Mouse (Mus musculus) cerebellum, adult 18-20 months (tissue): Measurements from ENCODE around the gene Eml6.
"Not testable (repeated sequence)": the region's sequence is repeated elsewhere in the genome, so short reads cannot be mapped to it uniquely, and the experiment has no call there.

Experiments
- DNase-seq, 2 experiments: peaks; one replicate each; pipeline ENCODE4 v3.0.0; 2021

Eml6 gene

DNA sequence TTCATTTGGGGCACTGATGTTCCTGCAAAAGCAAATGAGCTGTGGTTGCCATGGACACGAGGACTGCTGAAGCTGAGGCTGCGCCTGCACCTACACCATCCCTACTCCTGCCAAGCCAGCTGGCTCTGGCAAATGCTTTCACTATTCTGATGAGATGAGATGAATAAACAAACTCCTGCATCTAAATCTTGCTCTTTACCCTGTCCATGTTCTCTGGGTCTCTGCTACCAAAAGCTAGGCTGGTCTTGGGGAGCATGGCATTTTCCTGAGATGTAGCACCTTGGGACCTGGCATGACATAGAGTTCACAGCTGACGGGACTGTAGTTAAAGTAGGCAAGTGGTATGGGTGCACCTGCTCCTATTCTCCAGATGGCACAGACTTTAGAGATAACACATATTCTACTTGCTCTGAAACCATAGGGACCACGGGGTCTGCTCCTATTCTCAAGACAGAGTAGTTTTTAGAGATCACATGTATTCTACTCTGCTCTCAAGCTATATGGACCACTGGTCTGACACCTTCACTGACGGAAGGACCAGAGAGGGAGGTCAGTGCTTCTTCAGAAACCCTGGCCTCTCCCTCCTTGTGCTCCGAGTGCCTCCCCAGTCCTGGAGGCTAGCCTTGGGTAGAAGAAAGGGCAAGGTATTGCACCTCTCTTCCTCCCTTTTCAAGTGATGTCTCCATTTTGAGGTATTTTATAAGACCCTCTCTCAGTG is 236.8 kb downstream of the Eml6 start:
- peak; percentile 45 to 52 for DNase-seq

DNA sequence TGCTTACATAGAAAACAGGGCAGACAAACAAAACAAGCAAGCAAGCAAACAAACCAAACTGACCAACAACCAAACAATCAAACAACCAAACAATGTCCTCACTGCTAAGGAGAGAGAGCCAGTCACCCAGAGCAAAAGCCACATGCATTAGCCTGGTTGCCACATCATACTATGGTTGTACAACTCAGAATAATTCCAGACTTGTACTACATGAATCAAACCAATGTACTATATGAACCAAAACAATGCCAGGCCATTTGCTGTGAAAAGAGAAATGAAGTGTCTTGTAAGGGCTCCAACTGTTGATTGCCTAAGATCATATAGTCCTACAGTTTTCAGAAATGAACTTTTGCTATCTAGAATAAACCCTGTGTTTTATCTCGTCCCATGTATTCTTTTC is 237.3 kb downstream of the Eml6 start:
- DNase-seq = no peak

DNA sequence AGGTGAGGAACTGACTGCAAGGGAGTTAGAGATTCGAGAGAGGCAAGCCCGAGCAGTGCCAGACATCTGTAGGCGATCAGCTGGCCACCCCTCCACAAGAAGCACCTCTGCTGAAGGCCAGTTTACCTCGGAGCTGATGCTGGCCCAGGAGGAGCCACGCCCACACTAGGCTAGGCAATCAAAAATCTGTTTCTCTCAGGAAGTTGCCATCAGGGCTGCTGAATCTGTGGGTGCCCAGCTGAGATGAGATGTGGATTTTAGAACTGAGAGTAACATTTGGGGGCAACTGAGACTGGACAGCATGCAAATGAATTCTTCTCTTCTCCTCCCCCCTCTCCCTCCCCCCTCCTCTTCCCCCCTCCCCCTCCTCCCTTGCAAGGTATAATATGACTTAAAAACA is 238.4 kb downstream of the Eml6 start:
- DNase-seq = no peak

DNA sequence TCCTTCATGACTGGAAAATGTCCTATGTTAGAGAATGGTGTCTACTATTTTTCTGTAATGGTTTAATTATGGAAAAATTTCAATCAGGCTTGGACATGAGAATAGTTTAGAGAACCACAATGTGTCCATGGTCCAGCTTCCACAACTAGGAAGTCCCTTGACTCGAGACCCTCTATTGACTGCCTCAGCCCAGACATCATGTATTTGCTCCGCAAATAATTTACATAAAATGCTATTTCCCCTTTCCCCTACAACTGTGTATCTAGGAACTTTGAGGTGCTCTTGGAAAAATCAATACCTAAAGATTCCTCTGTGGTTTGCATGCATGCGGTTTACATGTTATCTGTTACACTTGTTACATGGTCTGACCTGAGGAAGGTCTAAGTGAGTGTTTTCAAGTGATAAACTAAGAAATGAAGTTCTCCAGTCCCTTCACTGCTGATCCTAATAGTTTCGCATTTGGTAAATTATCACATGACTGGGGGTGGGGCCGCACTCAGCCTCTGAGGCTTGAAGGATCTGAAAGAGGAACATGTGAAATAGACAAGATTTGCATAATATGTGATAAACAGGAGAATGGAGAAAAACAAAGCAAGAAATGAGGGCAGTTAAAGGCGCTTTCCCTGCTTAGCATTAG is 239.1 kb downstream of the Eml6 start:
- DNase-seq = no peak

DNA sequence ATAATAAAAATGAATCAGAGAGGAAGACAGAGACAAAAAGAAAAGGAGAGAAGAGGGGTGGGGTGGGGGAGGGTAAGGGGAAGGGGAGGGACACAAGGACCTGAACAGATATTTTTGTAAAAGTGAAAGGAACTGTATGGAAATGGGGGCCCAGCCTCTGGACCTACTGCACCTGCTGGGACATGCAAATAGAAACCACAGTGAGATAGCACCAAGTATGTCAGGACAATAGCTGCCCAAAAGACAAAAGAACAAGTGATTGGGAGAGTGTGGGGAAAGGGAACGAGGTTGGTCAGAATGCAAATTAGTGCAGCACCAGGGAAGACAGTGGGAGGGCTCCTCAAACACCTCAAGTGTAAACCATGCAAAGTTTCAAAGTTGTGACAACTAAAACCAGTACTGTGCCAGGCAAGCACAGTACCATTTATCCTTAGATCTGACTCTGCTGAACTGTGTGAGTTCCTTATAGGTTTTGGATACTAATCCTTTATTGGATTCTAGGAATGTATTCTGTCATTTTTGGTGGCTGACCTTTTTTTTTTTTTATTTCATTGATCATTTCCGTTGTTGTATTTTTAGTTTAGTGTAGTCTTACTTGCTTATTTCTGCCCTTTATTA is 246.3 kb downstream of the Eml6 start:
- no peak for DNase-seq

DNA sequence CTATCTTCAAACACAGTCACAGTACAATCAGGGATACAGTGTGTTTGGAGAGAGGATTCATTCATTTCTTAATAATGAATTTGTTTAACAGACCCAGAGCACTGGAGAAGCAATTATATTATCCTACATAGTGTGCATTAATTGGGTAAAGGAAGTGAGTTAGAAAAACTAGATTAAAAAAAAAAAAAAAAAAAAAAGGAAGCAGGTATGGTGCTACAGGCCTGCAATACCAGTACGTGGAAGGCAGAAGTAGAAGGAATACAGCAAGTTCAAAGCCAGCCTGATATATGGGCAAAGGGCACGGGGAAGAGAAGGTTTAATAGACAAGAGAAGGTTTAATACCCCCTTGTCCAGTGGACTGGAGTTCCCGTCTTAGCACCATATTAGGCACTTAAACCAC is 246.9 kb downstream of the Eml6 start:
- DNase-seq = no peak

DNA sequence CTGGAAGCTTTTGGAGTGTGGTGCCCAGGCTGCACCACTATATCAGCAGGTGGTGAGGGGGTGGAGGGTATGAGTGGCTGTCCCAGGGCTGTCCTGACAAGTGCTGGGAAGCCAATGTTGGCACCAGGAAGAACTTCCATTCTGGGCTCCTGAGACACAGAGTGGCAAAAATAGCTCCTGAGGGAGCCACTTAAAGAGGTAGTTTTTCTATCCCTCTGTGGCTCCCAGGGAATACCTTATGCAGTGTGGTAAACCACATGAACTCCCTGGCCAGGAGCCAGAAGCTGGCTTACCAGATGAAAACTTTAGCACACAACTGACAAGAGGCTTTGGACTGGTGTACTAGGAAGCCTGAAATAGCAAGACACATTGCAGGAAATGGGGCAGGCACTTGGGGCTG is 247.9 kb downstream of the Eml6 start:
- no peak for DNase-seq

DNA sequence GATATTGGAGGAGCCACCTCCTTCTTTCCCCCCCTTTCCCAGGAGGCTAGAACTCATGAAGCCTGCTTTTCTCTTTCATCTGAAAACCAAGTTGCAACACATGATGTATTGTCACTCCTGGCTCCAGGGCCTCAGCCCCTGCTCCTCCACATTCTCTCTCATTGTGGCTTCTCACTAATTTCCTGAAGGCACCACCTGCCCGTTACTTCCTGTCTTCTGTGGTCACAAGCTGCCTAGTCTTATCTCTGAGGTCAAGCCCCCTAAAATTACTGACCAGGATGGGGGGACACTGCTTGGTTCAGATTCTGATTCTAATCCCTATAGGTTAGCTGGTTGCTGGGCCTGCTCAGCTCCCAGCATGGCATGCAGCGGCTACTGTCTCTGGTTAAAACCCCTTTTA is 251.1 kb downstream of the Eml6 start:
- DNase-seq = no peak

DNA sequence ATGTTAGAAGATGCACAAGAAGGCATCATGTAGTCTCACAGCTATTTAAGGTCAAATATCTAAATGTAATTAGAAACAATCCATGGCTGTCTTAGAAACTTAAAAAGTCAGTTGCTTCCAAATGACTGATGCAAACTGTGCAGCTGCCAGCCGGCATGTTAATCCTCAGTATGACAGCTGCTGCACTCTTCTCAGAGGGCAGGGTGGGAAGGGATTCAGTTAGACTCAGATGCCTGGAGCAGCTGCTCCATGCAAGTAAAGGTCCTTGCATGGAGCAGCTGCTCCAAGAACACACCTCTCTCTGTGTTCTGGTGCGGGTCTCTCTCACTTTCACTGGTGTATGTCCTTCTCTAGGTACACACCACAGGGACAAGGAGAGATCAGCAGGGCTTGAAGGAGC is 251.5 kb downstream of the Eml6 start:
- no peak for DNase-seq

DNA sequence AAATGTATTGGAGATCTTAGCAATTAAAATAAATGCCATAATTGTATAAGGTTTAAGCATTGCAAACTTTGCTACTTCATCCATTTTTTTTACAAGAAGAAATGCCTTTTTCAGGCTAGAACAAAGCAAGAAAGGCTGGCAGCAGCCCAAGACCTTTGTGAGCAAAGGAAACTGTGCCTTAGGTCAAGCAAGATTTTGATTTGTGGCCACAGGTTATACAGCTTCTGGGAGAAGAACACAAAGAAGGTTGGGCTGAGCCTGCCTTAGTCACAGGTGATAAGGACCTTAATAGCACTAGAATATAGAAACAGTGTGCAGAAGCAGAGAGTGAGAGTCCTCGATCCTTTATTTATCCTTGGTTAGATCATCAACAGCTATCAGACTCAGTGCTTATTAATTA is 253.6 kb downstream of the Eml6 start:
- DNase-seq = no peak

DNA sequence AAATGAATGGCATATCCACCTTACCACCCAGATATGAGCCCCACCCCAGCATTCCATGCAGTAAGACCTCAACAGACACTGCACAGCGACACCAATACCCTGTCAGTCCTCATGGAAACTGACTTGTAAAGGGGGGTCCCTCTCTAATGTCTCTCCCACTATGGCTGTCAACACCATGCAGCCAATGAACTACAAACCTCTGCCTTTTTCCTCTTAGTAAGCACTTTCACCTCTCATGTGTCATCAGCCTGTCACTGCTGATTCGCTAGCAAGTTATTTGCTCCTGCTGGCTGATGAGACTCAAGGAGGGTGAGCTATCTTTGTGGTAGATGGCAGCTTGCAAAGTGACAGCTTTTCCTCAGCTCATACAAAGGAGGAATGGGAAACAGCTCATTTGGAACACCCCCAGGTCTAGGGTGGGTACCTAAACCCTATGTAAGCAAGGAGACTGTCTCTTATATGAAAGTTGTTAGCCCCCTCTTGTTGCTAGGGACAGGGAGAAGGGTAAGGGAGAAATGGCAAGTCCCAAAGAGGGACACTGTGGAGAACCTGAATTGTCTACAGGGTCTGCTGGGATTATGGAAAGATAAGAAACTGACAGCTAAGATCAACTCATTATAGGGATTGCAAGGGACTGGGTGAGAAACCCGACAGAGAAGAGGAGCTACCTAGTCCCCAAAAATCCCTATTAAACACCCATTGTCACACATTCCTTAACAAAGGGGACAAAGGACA is 255.0 kb downstream of the Eml6 start:
- DNase-seq = no peak

DNA sequence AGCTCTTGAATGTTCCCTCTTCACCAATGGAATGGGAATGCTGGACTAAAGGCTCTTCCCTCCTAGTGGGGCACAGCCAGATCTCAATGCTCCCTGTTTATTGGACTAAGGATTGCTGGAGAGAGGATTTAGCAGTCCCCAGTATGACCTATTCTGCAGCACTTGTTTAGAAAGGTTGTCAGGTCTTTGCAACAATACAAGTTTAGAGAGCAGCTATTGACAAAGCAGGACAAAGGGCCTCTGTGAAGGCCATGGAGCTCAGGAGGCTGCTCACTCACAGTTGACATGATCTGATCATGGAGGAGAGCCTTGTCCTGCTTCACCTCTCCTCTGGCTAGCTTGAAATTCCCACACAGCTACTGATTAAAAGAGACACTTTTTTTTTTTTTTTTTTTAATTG is 257.3 kb downstream of the Eml6 start:
- no peak for DNase-seq

DNA sequence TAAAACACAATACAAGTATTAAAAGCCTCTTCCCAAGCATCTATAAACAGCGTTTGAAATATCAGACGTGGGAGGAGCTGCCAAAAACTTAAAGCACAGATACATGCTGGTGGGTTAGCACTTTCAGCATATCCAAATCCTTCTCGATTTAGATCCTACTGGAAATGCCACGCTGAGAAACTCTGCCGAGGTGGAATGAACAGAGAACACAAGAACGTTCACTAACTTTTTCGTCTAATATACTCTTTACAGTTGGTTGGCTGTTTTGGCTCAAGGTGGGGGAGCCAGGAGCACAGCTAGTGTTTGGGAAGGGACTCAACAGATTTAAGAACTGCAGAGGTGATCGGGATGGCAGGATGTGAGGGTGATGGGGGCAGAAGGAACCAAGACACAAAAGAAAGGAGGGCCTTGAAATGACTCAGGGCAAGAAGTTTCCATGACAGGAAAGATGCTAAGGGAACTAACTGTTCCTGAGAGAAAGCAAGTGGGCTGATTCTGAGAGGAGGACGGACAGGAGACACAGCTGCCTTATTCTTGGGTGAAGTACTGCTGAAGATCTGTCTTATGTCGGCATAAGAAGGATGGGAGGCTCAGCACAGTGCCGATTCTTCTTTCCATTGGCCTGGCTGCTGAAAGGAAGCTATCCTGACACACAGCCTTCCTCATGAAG is 259.4 kb downstream of the Eml6 start:
- DNase-seq = no peak

DNA sequence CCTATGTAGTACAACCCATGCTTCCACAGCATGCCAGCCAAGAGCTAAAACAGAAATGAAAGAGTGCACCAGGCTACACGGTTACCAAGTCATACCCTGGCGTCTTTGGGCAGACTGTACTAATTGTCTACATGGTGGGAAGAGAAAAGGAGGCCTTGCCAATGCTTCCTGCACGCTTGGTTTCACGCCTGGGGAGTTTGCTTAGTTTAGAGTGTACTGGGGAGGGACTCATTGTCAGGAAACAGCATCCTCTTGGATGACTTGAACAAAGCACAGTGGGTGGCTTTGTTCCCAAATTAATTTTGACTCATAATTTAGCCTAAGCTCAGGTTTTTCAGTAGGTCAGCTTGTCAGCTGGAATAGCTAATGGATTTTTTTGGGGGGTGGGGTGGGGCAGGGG is 260.8 kb downstream of the Eml6 start:
- DNase-seq = peak; percentile 46 to 63

DNA sequence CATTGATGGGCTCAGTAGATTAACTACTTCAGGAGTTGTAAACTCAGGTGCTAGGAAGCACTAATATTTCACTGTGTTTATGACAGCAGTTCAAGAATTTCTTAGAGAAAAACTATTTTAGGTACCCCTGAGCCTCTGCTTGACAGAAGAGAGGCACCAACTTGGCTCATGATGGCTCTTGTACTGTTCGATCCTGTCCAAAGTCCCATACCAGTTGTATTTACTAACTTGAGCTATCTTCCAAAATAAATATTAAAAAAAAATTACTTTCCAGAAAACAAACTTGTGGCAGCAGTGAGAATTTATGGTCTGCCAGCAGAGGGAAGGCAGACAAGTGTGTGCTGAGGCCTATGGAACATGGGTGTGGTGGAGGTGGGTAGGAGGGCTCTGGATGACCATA is 263.1 kb downstream of the Eml6 start:
- DNase-seq = no peak

DNA sequence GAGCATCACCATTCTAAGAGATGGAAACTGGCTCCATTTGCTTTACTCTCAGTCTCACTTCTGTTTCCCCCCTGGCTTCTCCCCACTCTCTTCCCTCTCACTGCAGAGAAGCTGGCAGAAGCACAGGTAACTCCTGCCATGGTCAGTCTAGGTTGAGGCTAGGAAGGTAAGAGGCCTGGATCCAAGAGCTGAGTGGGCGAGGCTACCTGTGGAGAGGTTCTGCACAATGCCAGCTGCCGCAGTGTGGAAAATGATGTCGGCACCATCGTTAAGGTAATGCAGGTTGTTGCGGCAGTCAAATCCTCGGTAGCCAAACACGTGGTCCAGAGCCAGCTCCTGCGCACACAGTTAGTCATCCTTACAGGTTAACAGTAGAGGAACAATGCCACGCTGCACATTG is 264.4 kb downstream of the Eml6 start:
- peak; percentile 32 to 37 for DNase-seq

DNA sequence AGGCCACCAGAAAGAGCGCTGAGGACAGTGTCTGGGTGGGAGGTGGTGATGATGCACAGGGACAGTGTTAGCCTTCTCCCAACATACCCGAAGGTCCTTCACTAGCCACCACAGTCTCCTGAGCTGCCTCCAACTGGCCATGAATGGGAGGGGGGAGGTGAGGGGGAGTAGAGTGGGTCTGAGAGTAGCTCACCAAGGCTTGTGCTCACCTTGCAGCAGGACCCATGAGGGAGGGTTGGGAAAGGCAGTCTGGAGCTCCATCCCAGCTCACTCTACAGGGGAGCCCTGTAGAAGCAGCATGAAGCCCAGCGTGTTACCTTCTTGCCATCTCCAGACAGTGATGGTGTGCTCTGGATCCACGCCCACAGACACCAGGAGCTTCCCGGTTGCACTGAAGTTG is 267.2 kb downstream of the Eml6 start:
- no peak for DNase-seq

DNA sequence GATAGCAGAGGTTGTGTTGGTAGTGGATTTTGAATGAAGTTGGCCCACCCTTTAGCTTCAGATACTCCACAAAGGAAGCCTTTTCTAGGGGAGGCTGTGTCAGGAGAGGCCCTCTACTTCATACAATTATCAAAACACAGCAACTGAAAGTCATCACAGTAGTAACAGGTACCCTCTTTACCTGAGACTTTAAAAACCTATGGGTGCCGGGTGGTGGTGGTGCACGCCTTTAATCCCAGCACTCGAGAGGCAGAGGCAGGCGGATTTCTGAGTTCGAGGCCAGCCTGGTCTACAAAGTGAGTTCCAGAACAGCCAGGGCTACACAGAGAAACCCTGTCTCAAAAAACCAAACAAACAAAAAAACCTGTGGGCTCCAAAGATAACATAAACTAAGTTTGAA is 269.8 kb downstream of the Eml6 start:
- DNase-seq = not testable (repeated sequence)

DNA sequence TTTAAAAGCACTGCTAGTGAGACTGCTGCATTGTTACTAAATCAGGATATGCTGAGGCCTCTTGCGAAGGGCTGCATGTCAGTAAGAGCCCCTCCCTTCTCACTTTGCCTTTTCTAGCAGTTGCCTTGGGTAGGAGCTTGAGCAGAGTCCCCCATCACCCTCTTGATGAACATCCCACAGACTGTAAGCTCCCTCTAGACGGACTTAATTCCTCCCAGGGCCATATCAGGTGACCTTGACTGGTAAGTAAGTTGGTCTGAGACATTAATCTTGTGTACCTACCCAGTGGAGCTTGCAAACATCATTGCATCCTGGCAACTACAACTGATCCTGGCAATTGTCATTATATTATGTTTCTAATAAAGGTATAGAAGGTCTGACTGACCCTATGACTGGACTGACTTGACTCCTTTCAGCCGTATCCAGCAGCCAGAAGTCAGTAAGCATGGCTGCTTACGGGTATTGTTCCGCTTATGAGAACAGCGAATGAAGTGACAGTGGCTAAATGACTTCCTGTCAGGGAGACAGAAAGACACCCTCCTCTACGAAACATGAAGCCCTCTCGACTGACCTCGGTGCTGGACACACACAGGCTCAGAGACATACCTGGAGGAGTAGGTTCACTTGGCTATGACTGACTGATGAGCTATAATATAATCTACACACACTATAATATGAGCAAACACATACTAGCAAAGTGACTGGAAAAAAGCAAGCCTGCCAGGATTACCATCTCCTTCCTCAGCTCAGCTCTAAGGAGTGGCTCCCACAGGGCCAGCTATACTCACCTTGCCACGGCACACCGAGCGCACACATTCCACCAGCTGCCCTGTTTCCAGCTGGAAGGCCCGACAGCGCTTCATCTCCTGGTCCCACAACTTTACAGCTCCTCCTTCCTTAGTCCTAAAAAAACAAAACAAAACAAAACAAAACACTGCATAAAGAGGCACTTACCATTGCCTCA is 273.9 kb downstream of the Eml6 start:
- no peak for DNase-seq

DNA sequence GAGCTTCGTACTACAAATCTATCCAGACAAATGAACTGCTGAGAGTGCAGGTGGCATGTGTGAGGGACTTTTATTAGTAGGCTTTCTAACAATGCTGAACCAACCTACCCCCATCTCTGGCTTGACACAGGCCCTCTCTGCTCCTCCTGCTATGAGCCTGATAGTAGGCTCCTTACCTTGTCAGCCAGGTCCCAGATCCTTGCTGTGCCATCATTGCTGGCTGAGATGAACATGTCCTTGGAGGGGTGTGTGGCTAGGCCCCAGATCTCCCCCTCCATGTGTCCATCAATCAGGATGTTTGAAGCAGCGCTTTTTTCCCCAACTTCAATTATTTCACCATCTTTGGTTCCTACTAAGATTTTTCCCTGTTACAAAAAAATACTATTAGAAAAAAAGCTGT is 274.8 kb downstream of the Eml6 start:
- DNase-seq = no peak

DNA sequence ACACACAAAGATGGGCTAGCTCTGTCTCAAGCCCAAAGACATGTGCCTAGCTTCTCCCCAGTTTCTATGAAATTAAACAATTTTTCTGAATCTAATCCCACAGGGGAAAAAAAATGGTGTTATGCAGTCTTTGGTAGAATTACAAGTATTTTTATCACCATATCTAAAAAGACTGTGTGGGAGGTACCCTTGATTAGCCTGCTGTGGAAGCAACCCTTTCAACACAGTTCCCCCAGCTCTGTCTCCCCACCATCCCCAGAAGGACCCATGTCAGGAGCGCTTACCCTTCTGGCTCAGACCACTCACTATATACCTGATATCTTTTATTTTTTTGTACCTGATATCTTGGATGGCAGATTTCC is 276.4 kb downstream of the Eml6 start:
- no peak for DNase-seq
